Mouse (Mus musculus): ENCODE data around the gene Lnx2. TPM values are rescaled to one million over a fixed set of nuclear protein-coding genes. Genes with fewer than 3 reads are reported as not detected.

Gene Lnx2
- total and polyA plus RNA-seq, 2 experiments from 2014 or later: 5.6 to 10.0 TPM

GRCm38 (mm10) chr5:147018761-147019160 lies 57.6 kb downstream of the Lnx2 start:
- no peak overlapping the region for H3K27ac ChIP-seq (ENCODE audit: low read depth, low read length)
- H3K36me3 ChIP-seq (ENCODE audit: insufficient read depth): peaks cover 15% of the 10 kb centered on the region; the same call in 1 of the 2 replicates
- no peaks in the 10 kb centered on the region for H3K4me1 ChIP-seq (ENCODE audit: insufficient read depth)
- no peaks in the 10 kb centered on the region for H3K9me3 ChIP-seq (ENCODE audit: low read length)
- no peak for DNase-seq
- H3K27me3 ChIP-seq (ENCODE audit: insufficient read depth, low read length): no peaks in the 10 kb centered on the region
- H3K4me3 ChIP-seq (ENCODE audit: low read depth, low read length): no peak overlapping the region
- no peak overlapping the region for H3K9ac ChIP-seq
- ATAC-seq: no peak
- no peak overlapping the region for H3K4me2 ChIP-seq (ENCODE audit: low read depth)
- 93% methylated on average over 11 of the region's 11 CpGs for WGBS
- TF ChIP-seq CTCF (IDR thresholded peaks at IDR 0.05; ENCODE audit: low read depth): no peak

GRCm38 (mm10) chr5:147017526-147017925 lies 58.9 kb downstream of the Lnx2 start:
- ATAC-seq (no peak), DNase-seq (no peak)
- no peak overlapping the region for H3K4me3 ChIP-seq (ENCODE audit: low read depth, low read length)
- H3K27ac ChIP-seq (ENCODE audit: low read depth, low read length): no peak overlapping the region
- WGBS: 79% methylated on average over 11 of the region's 11 CpGs
- no peaks in the 10 kb centered on the region for H3K4me1 ChIP-seq (ENCODE audit: insufficient read depth)
- no peak for TF ChIP-seq CTCF (IDR thresholded peaks at IDR 0.05; ENCODE audit: low read depth)
- no peak overlapping the region for H3K4me2 ChIP-seq (ENCODE audit: low read depth)
- no peak overlapping the region for H3K9ac ChIP-seq
- H3K36me3 ChIP-seq (ENCODE audit: insufficient read depth): peaks cover 15% of the 10 kb centered on the region; the same call in 1 of the 2 replicates
- no peaks in the 10 kb centered on the region for H3K9me3 ChIP-seq (ENCODE audit: low read length)
- no peaks in the 10 kb centered on the region for H3K27me3 ChIP-seq (ENCODE audit: insufficient read depth, low read length)

GRCm38 (mm10) chr5:147016622-147017021 lies 59.8 kb downstream of the Lnx2 start:
- H3K9ac ChIP-seq: no peak overlapping the region
- no peak overlapping the region for H3K4me2 ChIP-seq (ENCODE audit: low read depth)

GRCm38 (mm10) chr5:147015191-147015590 lies 61.2 kb downstream of the Lnx2 start:
- Histone ChIP-seq H3K27ac (ENCODE audit: low read depth, low read length) (no peak overlapping the region), H3K9me3 (ENCODE audit: low read length) (no peaks in the 10 kb centered on the region), H3K27me3 (ENCODE audit: insufficient read depth, low read length) (no peaks in the 10 kb centered on the region), H3K4me1 (ENCODE audit: insufficient read depth) (no peaks in the 10 kb centered on the region), H3K36me3 (ENCODE audit: insufficient read depth) (peaks cover 15% of the 10 kb centered on the region; the same call in 1 of the 2 replicates), H3K4me3 (ENCODE audit: low read depth, low read length) (no peak overlapping the region), H3K4me2 (ENCODE audit: low read depth) (no peak overlapping the region), H3K9ac (no peak overlapping the region)
- WGBS: 95% methylated on average over 7 of the region's 7 CpGs
- ATAC-seq (no peak), DNase-seq (no peak)
- no peak for TF ChIP-seq CTCF (IDR thresholded peaks at IDR 0.05; ENCODE audit: low read depth)

More at GRCm38 (mm10) chr5:147016622-147017021, 59.8 kb downstream of the Lnx2 start:
- no peaks in the 10 kb centered on the region for H3K4me1 ChIP-seq (ENCODE audit: insufficient read depth)
- ATAC-seq (no peak), DNase-seq (no peak)
- H3K4me3 ChIP-seq (ENCODE audit: low read depth, low read length): no peak overlapping the region
- no peaks in the 10 kb centered on the region for H3K9me3 ChIP-seq (ENCODE audit: low read length)
- no peak overlapping the region for H3K27ac ChIP-seq (ENCODE audit: low read depth, low read length)
- no peak for TF ChIP-seq CTCF (IDR thresholded peaks at IDR 0.05; ENCODE audit: low read depth)
- H3K36me3 ChIP-seq (ENCODE audit: insufficient read depth): peaks cover 15% of the 10 kb centered on the region; the same call in 1 of the 2 replicates
- 81% methylated on average over 12 of the region's 12 CpGs for WGBS
- no peaks in the 10 kb centered on the region for H3K27me3 ChIP-seq (ENCODE audit: insufficient read depth, low read length)

- H3K9me3 ChIP-seq (ENCODE audit: low read length): no peaks in the 10 kb centered on the region
- no peaks in the 10 kb centered on the region for H3K4me1 ChIP-seq (ENCODE audit: insufficient read depth)
- no peak for TF ChIP-seq CTCF (IDR thresholded peaks at IDR 0.05; ENCODE audit: low read depth)
- ATAC-seq (peak; percentile 89), DNase-seq (peak; percentile 43)
- H3K36me3 ChIP-seq (ENCODE audit: insufficient read depth): peaks cover 6% of the 10 kb centered on the region; the same call in 1 of the 2 replicates
- H3K4me2 ChIP-seq (ENCODE audit: low read depth): no peak overlapping the region
- H3K27me3 ChIP-seq (ENCODE audit: insufficient read depth, low read length): no peaks in the 10 kb centered on the region
- WGBS: 33% methylated on average over 6 of the region's 6 CpGs
- no peak overlapping the region for H3K4me3 ChIP-seq (ENCODE audit: low read depth, low read length)
- no peak overlapping the region for H3K27ac ChIP-seq (ENCODE audit: low read depth, low read length)
- H3K9ac ChIP-seq: no peak overlapping the region
Observed at GRCm38 (mm10) chr5:147013845-147014244, 62.5 kb downstream of the Lnx2 start.

GRCm38 (mm10) chr5:147011333-147011732 lies 65.1 kb downstream of the Lnx2 start:
- Histone ChIP-seq H3K4me1 (ENCODE audit: insufficient read depth) (no peaks in the 10 kb centered on the region), H3K27me3 (ENCODE audit: insufficient read depth, low read length) (no peaks in the 10 kb centered on the region), H3K27ac (ENCODE audit: low read depth, low read length) (no peak overlapping the region), H3K4me3 (ENCODE audit: low read depth, low read length) (no peak overlapping the region), H3K9ac (no peak overlapping the region), H3K4me2 (ENCODE audit: low read depth) (no peak overlapping the region), H3K36me3 (ENCODE audit: insufficient read depth) (no peaks in the 10 kb centered on the region), H3K9me3 (ENCODE audit: low read length) (no peaks in the 10 kb centered on the region)
- WGBS: 87% methylated on average over 10 of the region's 10 CpGs
- no peak for DNase-seq
- ATAC-seq: no peak
- TF ChIP-seq CTCF (IDR thresholded peaks at IDR 0.05; ENCODE audit: low read depth): no peak

- WGBS: 74% methylated on average over 1 of the region's 1 CpGs
- Histone ChIP-seq H3K4me2 (ENCODE audit: low read depth) (no peak overlapping the region), H3K9ac (no peak overlapping the region), H3K4me3 (ENCODE audit: low read depth, low read length) (no peak overlapping the region), H3K27me3 (ENCODE audit: insufficient read depth, low read length) (no peaks in the 10 kb centered on the region), H3K27ac (ENCODE audit: low read depth, low read length) (no peak overlapping the region), H3K9me3 (ENCODE audit: low read length) (no peaks in the 10 kb centered on the region), H3K4me1 (ENCODE audit: insufficient read depth) (no peaks in the 10 kb centered on the region), H3K36me3 (ENCODE audit: insufficient read depth) (no peaks in the 10 kb centered on the region)
- ATAC-seq (no peak), DNase-seq (no peak)
- TF ChIP-seq CTCF (IDR thresholded peaks at IDR 0.05; ENCODE audit: low read depth): no peak
Observed at GRCm38 (mm10) chr5:147003303-147003702, 73.1 kb downstream of the Lnx2 start.
